Mouse (Mus musculus): ENCODE measurements around the gene Kazn. TPM values are rescaled to one million over a fixed set of nuclear protein-coding genes. Genes with fewer than 3 reads are reported as not detected.
A peak's percentile ranks its signal among the peaks of the same experiment; 100 is the strongest.

Gene Kazn
- total RNA-seq, 1 experiment from 2014 or later: not detected

- peak; percentile 45; the same call in 1 of the 2 replicates for ATAC-seq (replicated peaks; ENCODE audit: insufficient number of reproducible peaks, low FRiP score, low TSS enrichment, poor library complexity, severe bottlenecking)
These were observed 185.3 kb downstream of the Kazn start for GRCm38 (mm10) chr4:142053661-142054448.

- peak; percentile 61 for ATAC-seq (replicated peaks; ENCODE audit: insufficient number of reproducible peaks, low FRiP score, low TSS enrichment, poor library complexity, severe bottlenecking)
These were observed 185.9 kb downstream of the Kazn start for GRCm38 (mm10) chr4:142053261-142053660.

DNA sequence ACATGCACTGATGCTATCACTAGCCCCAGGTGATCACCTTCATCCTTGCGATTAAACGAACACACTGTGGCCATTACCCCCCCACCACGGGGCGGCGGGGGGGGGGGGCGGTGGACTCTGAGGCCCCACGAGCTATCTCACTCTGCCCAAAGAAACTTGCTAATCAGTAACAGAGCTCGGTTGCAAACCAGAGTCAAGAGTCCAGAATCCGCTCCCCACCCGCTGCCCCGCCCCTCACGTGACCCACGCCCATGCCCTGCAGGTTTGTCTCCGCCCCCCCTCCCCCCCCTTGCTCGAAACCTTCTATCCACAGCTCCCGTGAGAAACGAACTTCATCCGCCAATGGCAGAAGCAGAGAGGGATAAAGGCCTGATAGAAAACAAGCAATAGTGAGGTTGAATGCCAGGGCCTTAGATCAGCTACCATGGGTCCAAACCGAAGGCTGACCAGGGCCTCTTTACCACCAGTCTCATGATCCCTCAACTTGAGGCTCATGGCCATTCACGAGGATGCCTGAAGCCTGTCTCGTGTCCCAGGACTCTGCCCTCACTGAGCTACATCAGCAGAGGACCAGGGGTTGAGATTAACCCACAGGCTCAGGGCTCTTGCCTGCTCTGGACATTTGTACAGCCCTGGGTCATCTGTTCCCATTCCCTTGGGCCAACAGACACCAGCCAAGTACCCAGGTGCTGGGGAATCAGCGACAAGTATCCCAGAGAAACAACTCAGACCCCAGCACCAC is 186.6 kb downstream of the Kazn start:
- ATAC-seq (replicated peaks; ENCODE audit: insufficient number of reproducible peaks, low FRiP score, low TSS enrichment, poor library complexity, severe bottlenecking): no peak

Other genes starting within 250 kb of the Kazn start
- 0.32 to 4.4 TPM (median 0.38 TPM) in 3 replicates for gene Fhad1, start 224.3 kb downstream of the Kazn start, total RNA-seq (2017)
- gene Tmem51, start 155.1 kb downstream of the Kazn start, total RNA-seq (2017): 57.2 to 77.8 TPM (median 58.7 TPM) in 3 replicates

Data from monocyte, adult 5-6 weeks (primary cell).